Mouse (Mus musculus) forebrain, embryonic 13.5 days (tissue): Measurements from ENCODE around the gene Fxr2. TPM values are rescaled to one million over a fixed set of nuclear protein-coding genes. Genes with fewer than 3 reads are reported as not detected.

Experiments used
- ATAC-seq: fragments of 200-750 bp; cut with Nextera tagmentation; 2 replicates; pipeline ENCODE4 v1.8.0; 2017
- H3K27ac ChIP-seq: fragments of 300-500 bp; sonication (generic); 2 replicates; pipeline ENCODE4 v1.5.1; 2015; ENCODE audit warnings: inconsistent platforms, mild to moderate bottlenecking, moderate library complexity
- H3K27me3 ChIP-seq: fragments of 300-500 bp; sonication (generic); 2 replicates; pipeline ENCODE4 v1.6.1; 2015; ENCODE audit warnings: mild to moderate bottlenecking, inconsistent platforms
- H3K36me3 ChIP-seq: fragments of 300-500 bp; sonication (generic); 2 replicates; pipeline ENCODE4 v1.6.1; 2015; ENCODE audit warnings: mild to moderate bottlenecking, inconsistent platforms; ENCODE audit not compliant: poor library complexity, severe bottlenecking
- H3K4me1 ChIP-seq: fragments of 300-500 bp; sonication (generic); 2 replicates; pipeline ENCODE4 v1.6.1; 2015; ENCODE audit warnings: inconsistent platforms
- H3K4me2 ChIP-seq: fragments of 300-500 bp; sonication (generic); 2 replicates; pipeline ENCODE4 v1.6.1; 2015; ENCODE audit warnings: inconsistent platforms, mild to moderate bottlenecking, moderate library complexity
- H3K4me3 ChIP-seq: fragments of 300-500 bp; sonication (generic); 2 replicates; pipeline ENCODE4 v1.5.1; 2015; ENCODE audit warnings: mild to moderate bottlenecking, inconsistent platforms
- H3K9ac ChIP-seq: fragments of 300-500 bp; sonication (generic); 2 replicates; pipeline ENCODE4 v1.6.1; 2015; ENCODE audit warnings: mild to moderate bottlenecking, inconsistent platforms
- H3K9me3 ChIP-seq: fragments of 300-500 bp; sonication (generic); replicated peaks from 2 replicates; pipeline ENCODE4 v1.6.1; 2016; ENCODE audit warnings: inconsistent platforms
- WGBS: fragments of 180-500 bp; shearing (Covaris S2); methylation state at CpG from one replicate; pipeline ENCODE4 v1.1.7; 2015; 5-methylcytosine and 5-hydroxymethylcytosine counted together
- polyA plus RNA-seq: library from polyadenylated mRNA; unstranded; fragments of >200 nt; fragmentation: Nextera tagmentation; extraction: Ambion mirVana; gene quantifications from 2 replicates; pipeline ENCODE4 v1.2.1, GENCODE M21; 2015

The Fxr2 gene
- polyA plus RNA-seq, 1 experiment from 2014 or later: 38.7 TPM

- ATAC-seq: no peak
- Histone ChIP-seq H3K9me3 (no peaks in the 10 kb centered on the region), H3K27me3 (no peaks in the 10 kb centered on the region), H3K36me3 (peaks cover 64% of the 10 kb centered on the region), H3K9ac (no peak overlapping the region), H3K4me3 (no peak overlapping the region), H3K4me1 (peaks cover 24% of the 10 kb centered on the region), H3K4me2 (no peak overlapping the region), H3K27ac (peak overlapping the region; percentile 97)
- WGBS: 91% methylated on average over 6 of the region's 6 CpGs
These were observed 31.0 kb downstream of the Fxr2 start for GRCm38 (mm10) chr11:69663795-69664194.

DNA sequence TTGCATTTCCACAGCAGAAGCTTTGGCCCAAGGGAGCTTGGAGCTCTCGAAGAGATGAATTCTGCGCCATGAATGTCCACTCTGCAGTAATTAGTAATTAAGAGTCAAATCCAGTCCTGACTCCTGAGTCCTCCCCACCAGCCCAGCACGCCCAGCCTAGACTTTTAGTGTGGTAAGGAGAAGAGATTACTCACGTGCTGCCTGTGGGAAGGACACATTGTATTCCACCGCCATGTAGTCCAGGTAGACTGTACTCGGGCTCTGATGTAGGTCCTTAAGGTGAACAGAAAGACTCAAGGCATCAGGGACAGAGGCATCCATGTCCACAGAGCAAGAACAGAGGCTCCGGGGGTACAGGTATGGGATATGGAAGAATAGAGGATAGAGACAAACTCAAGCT lies 32.1 kb downstream of the Fxr2 start:
- ATAC-seq: no peak
- Histone ChIP-seq H3K36me3 (peaks cover 68% of the 10 kb centered on the region), H3K4me2 (no peak overlapping the region), H3K9me3 (no peaks in the 10 kb centered on the region), H3K9ac (no peak overlapping the region), H3K4me1 (peaks cover 34% of the 10 kb centered on the region), H3K27ac (0 out of 2 replicates have a peak overlapping the region, but pooled peaks have one; percentile 97), H3K4me3 (no peak overlapping the region), H3K27me3 (no peaks in the 10 kb centered on the region)
- 93% methylated on average over 7 of the region's 7 CpGs for WGBS

- H3K9ac ChIP-seq: no peak overlapping the region
- no peak overlapping the region for H3K4me3 ChIP-seq
- H3K36me3 ChIP-seq: peaks cover 68% of the 10 kb centered on the region
- WGBS: 75% methylated on average over 9 of the region's 9 CpGs
- H3K27ac ChIP-seq: peak overlapping the region; percentile 19; the same call in 1 of the 2 replicates
- H3K4me2 ChIP-seq: no peak overlapping the region
- H3K9me3 ChIP-seq: no peaks in the 10 kb centered on the region
- no peaks in the 10 kb centered on the region for H3K27me3 ChIP-seq
- ATAC-seq: no peak
- peaks cover 37% of the 10 kb centered on the region for H3K4me1 ChIP-seq
These were observed 32.7 kb downstream of the Fxr2 start for GRCm38 (mm10) chr11:69665457-69665960.

DNA sequence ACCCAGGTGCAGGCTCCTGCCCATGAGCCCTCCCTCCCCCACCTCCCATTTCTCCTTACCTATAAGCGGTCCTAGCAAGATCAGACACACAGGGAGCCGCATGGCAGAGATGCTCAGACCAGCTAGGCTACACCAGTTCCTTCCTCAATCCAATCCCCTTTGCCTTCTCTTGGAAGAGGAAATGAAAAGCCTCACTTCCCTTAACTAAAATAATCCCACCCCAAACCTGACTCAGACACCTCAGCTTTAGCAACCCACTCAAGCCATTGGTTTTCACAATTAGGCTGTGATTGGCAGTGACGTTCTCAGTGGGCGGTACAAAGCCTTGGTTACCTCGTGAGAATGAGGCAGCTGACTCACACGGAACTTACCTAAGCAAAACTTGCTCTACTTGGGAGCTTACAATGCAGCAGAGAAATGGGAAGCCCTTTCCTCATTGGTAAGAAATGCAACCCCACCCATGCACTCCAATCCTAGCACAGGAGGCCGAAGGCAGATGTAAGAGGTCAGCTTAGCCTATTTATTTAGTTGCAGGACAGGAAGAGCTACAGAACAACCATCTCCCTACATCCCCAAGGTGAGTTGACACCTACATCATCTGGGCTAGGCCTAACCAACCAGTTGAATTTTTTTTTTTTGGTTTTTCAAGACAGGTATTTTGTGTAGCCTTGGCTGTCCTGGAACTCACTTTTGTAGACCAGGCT lies 33.3 kb downstream of the Fxr2 start, which contains the start of gene Cd68:
TSS of gene Cd68 (minus strand) at position 193 of the 704 bp plus-strand sequence.
- 33% methylated on average over 7 of the region's 7 CpGs for WGBS
- no peak for ATAC-seq
- H3K27ac ChIP-seq: peak within 1 kb of the TSS; percentile 19; the same call in 1 of the 2 replicates
- H3K36me3 ChIP-seq: peaks cover 72% of the 10 kb centered on the region
- H3K4me3 ChIP-seq: no peak within 1 kb of the TSS
- H3K4me1 ChIP-seq: peaks cover 38% of the 10 kb centered on the region
- no peaks in the 10 kb centered on the region for H3K9me3 ChIP-seq
- no peaks in the 10 kb centered on the region for H3K27me3 ChIP-seq
- H3K9ac ChIP-seq: no peak within 1 kb of the TSS
- H3K4me2 ChIP-seq: no peak within 1 kb of the TSS

GRCm38 (mm10) chr11:69666665-69667005 lies 33.8 kb downstream of the Fxr2 start:
- Histone ChIP-seq H3K4me1 (peaks cover 32% of the 10 kb centered on the region), H3K27me3 (no peaks in the 10 kb centered on the region), H3K9me3 (no peaks in the 10 kb centered on the region), H3K4me3 (no peak overlapping the region), H3K4me2 (no peak overlapping the region), H3K9ac (no peak overlapping the region), H3K36me3 (peaks cover 72% of the 10 kb centered on the region), H3K27ac (no peak overlapping the region)
- WGBS: 83% methylated on average over 3 of the region's 3 CpGs
- no peak for ATAC-seq

- Histone ChIP-seq H3K9ac (peak overlapping the region; percentile 100), H3K36me3 (peaks cover 74% of the 10 kb centered on the region), H3K27me3 (no peaks in the 10 kb centered on the region), H3K4me1 (peaks cover 31% of the 10 kb centered on the region), H3K9me3 (no peaks in the 10 kb centered on the region), H3K4me3 (peak overlapping the region; percentile 100), H3K27ac (peak overlapping the region; percentile 98), H3K4me2 (peak overlapping the region; percentile 97)
- WGBS: under 1% methylated on average over 50 of the region's 61 CpGs
- peak; percentile 73 for ATAC-seq
These were observed 38.3 kb downstream of the Fxr2 start for GRCm38 (mm10) chr11:69670786-69671725.

DNA sequence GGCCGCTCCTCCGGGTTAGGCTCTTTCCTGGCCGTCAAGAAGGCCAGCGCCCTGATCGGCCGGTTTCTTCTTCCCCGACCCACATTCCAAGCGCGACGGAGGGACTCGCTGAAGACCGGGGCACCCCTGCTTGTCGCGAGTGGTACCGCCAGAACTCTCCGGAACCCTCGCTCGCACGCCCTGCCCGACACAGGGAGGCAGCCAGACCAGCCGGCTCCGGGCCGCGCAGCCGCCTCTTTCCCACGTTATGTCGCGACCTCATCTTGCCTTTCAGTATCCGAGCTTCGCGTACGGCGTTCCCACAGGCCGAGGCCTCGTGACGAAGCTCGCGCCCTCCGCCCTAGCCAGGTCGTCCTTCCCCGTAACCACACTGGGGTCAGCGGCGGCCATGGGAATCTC lies 38.9 kb downstream of the Fxr2 start:
- Histone ChIP-seq H3K4me1 (peaks cover 31% of the 10 kb centered on the region), H3K9ac (peak overlapping the region; percentile 100), H3K4me3 (peak overlapping the region; percentile 100), H3K36me3 (peaks cover 74% of the 10 kb centered on the region), H3K9me3 (no peaks in the 10 kb centered on the region), H3K4me2 (peak overlapping the region; percentile 97), H3K27ac (peak overlapping the region; percentile 98), H3K27me3 (no peaks in the 10 kb centered on the region)
- under 1% methylated on average over 43 of the region's 43 CpGs for WGBS
- peak; percentile 6; the same call in 1 of the 2 replicates for ATAC-seq

GRCm38 (mm10) chr11:69672211-69672706 lies 39.5 kb downstream of the Fxr2 start, which contains the start of gene Eif4a1:
Gene Eif4a1, minus strand, starts transcription at chr11:69672423.
- Histone ChIP-seq H3K36me3 (peaks cover 75% of the 10 kb centered on the region), H3K9ac (peak within 1 kb of the TSS; percentile 100), H3K27ac (peak within 1 kb of the TSS; percentile 98), H3K4me1 (peaks cover 31% of the 10 kb centered on the region), H3K27me3 (no peaks in the 10 kb centered on the region), H3K4me2 (peak within 1 kb of the TSS; percentile 97), H3K4me3 (peak within 1 kb of the TSS; percentile 100), H3K9me3 (no peaks in the 10 kb centered on the region)
- peak; percentile 97 for ATAC-seq
- WGBS: under 1% methylated on average over 36 of the region's 36 CpGs

- 93% methylated on average over 2 of the region's 2 CpGs for WGBS
- Histone ChIP-seq H3K9ac (no peak overlapping the region), H3K4me3 (no peak overlapping the region), H3K9me3 (no peaks in the 10 kb centered on the region), H3K27me3 (no peaks in the 10 kb centered on the region), H3K36me3 (peaks cover 63% of the 10 kb centered on the region), H3K27ac (no peak overlapping the region), H3K4me1 (peaks cover 33% of the 10 kb centered on the region), H3K4me2 (no peak overlapping the region)
- ATAC-seq: no peak
These were observed 46.4 kb downstream of the Fxr2 start for GRCm38 (mm10) chr11:69679144-69679543.

- Histone ChIP-seq H3K9me3 (no peaks in the 10 kb centered on the region), H3K9ac (peak overlapping the region; percentile 88; the same call in 1 of the 2 replicates), H3K4me3 (peak overlapping the region; percentile 78), H3K4me2 (peak overlapping the region; percentile 97), H3K36me3 (peaks cover 51% of the 10 kb centered on the region), H3K4me1 (peaks cover 33% of the 10 kb centered on the region), H3K27me3 (no peaks in the 10 kb centered on the region), H3K27ac (no peak overlapping the region)
- WGBS: 93% methylated on average over 30 of the region's 30 CpGs
- ATAC-seq: no peak
These were observed 47.5 kb downstream of the Fxr2 start for GRCm38 (mm10) chr11:69680136-69680855.
